Mouse (Mus musculus): ENCODE results near the gene Abcb9. TPM values are rescaled to one million over a fixed set of nuclear protein-coding genes. Genes with fewer than 3 reads are reported as not detected.
A peak's percentile ranks its signal among the peaks of the same experiment; 100 is the strongest.

Gene Abcb9
- polyA plus RNA-seq, 1 experiment from 2014 or later: 0.89 TPM

GRCm38 (mm10) chr5:124021148-124021547 lies 74.5 kb downstream of the Abcb9 start:
- H3K9me3 ChIP-seq: no peaks in the 10 kb centered on the region
- 91% methylated on average over 11 of the region's 11 CpGs for WGBS
- peaks cover 19% of the 10 kb centered on the region for H3K36me3 ChIP-seq
- H3K4me3 ChIP-seq: no peak overlapping the region
- peaks cover 97% of the 10 kb centered on the region for H3K4me1 ChIP-seq
- no peak for DNase-seq (ENCODE audit: low spot score)
- no peaks in the 10 kb centered on the region for H3K27me3 ChIP-seq (ENCODE audit: insufficient read depth, poor library complexity, severe bottlenecking)
- H3K27ac ChIP-seq: no peak overlapping the region

GRCm38 (mm10) chr5:124019348-124020216 lies 76.0 kb downstream of the Abcb9 start:
- no peak for DNase-seq (ENCODE audit: low spot score)
- Histone ChIP-seq H3K27me3 (ENCODE audit: insufficient read depth, poor library complexity, severe bottlenecking) (no peaks in the 10 kb centered on the region), H3K36me3 (peaks cover 15% of the 10 kb centered on the region), H3K27ac (peak overlapping the region; percentile 69), H3K4me3 (0 out of 2 replicates have a peak overlapping the region, but pooled peaks have one; percentile 12), H3K9me3 (no peaks in the 10 kb centered on the region), H3K4me1 (peaks cover 96% of the 10 kb centered on the region)
- 45% methylated on average over 12 of the region's 12 CpGs for WGBS

GRCm38 (mm10) chr5:124018651-124019050 lies 76.9 kb downstream of the Abcb9 start:
- no peaks in the 10 kb centered on the region for H3K27me3 ChIP-seq (ENCODE audit: insufficient read depth, poor library complexity, severe bottlenecking)
- DNase-seq (ENCODE audit: low spot score): no peak
- no peak overlapping the region for H3K4me3 ChIP-seq
- H3K9me3 ChIP-seq: no peaks in the 10 kb centered on the region
- peak overlapping the region; percentile 69 for H3K27ac ChIP-seq
- H3K36me3 ChIP-seq: peaks cover 15% of the 10 kb centered on the region
- H3K4me1 ChIP-seq: peaks cover 96% of the 10 kb centered on the region
- 82% methylated on average over 9 of the region's 9 CpGs for WGBS

- peaks cover 96% of the 10 kb centered on the region for H3K4me1 ChIP-seq
- H3K27ac ChIP-seq: peak overlapping the region; percentile 59
- 59% methylated on average over 9 of the region's 9 CpGs for WGBS
- no peaks in the 10 kb centered on the region for H3K27me3 ChIP-seq (ENCODE audit: insufficient read depth, poor library complexity, severe bottlenecking)
- peaks cover 15% of the 10 kb centered on the region for H3K36me3 ChIP-seq
- 0 out of 2 replicates have a peak overlapping the region, but pooled peaks have one; percentile 5 for H3K4me3 ChIP-seq
- DNase-seq (ENCODE audit: low spot score): no peak
- H3K9me3 ChIP-seq: no peaks in the 10 kb centered on the region
Observed at GRCm38 (mm10) chr5:124017941-124018340, 77.7 kb downstream of the Abcb9 start.

GRCm38 (mm10) chr5:124016291-124016821 lies 79.2 kb downstream of the Abcb9 start:
- DNase-seq (ENCODE audit: low spot score): no peak
- H3K9me3 ChIP-seq: no peaks in the 10 kb centered on the region
- no peaks in the 10 kb centered on the region for H3K27me3 ChIP-seq (ENCODE audit: insufficient read depth, poor library complexity, severe bottlenecking)
- no peak overlapping the region for H3K4me3 ChIP-seq
- peak overlapping the region; percentile 59 for H3K27ac ChIP-seq
- peaks cover 96% of the 10 kb centered on the region for H3K4me1 ChIP-seq
- 78% methylated on average over 7 of the region's 7 CpGs for WGBS
- H3K36me3 ChIP-seq: peaks cover 5% of the 10 kb centered on the region

GRCm38 (mm10) chr5:124015727-124016126 lies 79.9 kb downstream of the Abcb9 start:
- Histone ChIP-seq H3K27me3 (ENCODE audit: insufficient read depth, poor library complexity, severe bottlenecking) (no peaks in the 10 kb centered on the region), H3K27ac (peak overlapping the region; percentile 59), H3K4me3 (no peak overlapping the region), H3K4me1 (peaks cover 98% of the 10 kb centered on the region), H3K36me3 (peaks cover under 1% of the 10 kb centered on the region; the same call in 1 of the 2 replicates), H3K9me3 (no peaks in the 10 kb centered on the region)
- 80% methylated on average over 2 of the region's 2 CpGs for WGBS
- no peak for DNase-seq (ENCODE audit: low spot score)

- peaks cover 99% of the 10 kb centered on the region for H3K4me1 ChIP-seq
- H3K36me3 ChIP-seq: peaks cover 9% of the 10 kb centered on the region
- peak overlapping the region; percentile 84 for H3K27ac ChIP-seq
- H3K4me3 ChIP-seq: peak overlapping the region; percentile 37
- H3K27me3 ChIP-seq (ENCODE audit: insufficient read depth, poor library complexity, severe bottlenecking): no peaks in the 10 kb centered on the region
- 18% methylated on average over 11 of the region's 11 CpGs for WGBS
- no peaks in the 10 kb centered on the region for H3K9me3 ChIP-seq
- no peak for DNase-seq (ENCODE audit: low spot score)
Observed at GRCm38 (mm10) chr5:124014791-124015251, 80.8 kb downstream of the Abcb9 start.

- H3K9me3 ChIP-seq: no peaks in the 10 kb centered on the region
- no peaks in the 10 kb centered on the region for H3K27me3 ChIP-seq (ENCODE audit: insufficient read depth, poor library complexity, severe bottlenecking)
- H3K4me1 ChIP-seq: peaks cover 96% of the 10 kb centered on the region
- peaks cover 14% of the 10 kb centered on the region for H3K36me3 ChIP-seq
- peak overlapping the region; percentile 22; the same call in 1 of the 2 replicates for H3K4me3 ChIP-seq
- 81% methylated on average over 3 of the region's 3 CpGs for WGBS
- H3K27ac ChIP-seq: peak overlapping the region; percentile 84
- DNase-seq (ENCODE audit: low spot score): no peak
Observed at GRCm38 (mm10) chr5:124014180-124014579, 81.4 kb downstream of the Abcb9 start.

GRCm38 (mm10) chr5:124013747-124014146 lies 81.9 kb downstream of the Abcb9 start:
- 65% methylated on average over 16 of the region's 16 CpGs for WGBS
- peaks cover 18% of the 10 kb centered on the region for H3K36me3 ChIP-seq

GRCm38 (mm10) chr5:124012885-124013284 lies 82.7 kb downstream of the Abcb9 start:
- WGBS: 44% methylated on average over 10 of the region's 10 CpGs
- H3K36me3 ChIP-seq: peaks cover 27% of the 10 kb centered on the region
- peak overlapping the region; percentile 71 for H3K27ac ChIP-seq
- H3K4me1 ChIP-seq: peaks cover 83% of the 10 kb centered on the region
- DNase-seq (ENCODE audit: low spot score): no peak
- H3K4me3 ChIP-seq: no peak overlapping the region
- no peaks in the 10 kb centered on the region for H3K27me3 ChIP-seq (ENCODE audit: insufficient read depth, poor library complexity, severe bottlenecking)
- H3K9me3 ChIP-seq: no peaks in the 10 kb centered on the region

More at GRCm38 (mm10) chr5:124013747-124014146, 81.9 kb downstream of the Abcb9 start:
- Histone ChIP-seq H3K9me3 (no peaks in the 10 kb centered on the region), H3K27ac (peak overlapping the region; percentile 84), H3K27me3 (ENCODE audit: insufficient read depth, poor library complexity, severe bottlenecking) (no peaks in the 10 kb centered on the region), H3K4me3 (peak overlapping the region; percentile 22; the same call in 1 of the 2 replicates), H3K4me1 (peaks cover 92% of the 10 kb centered on the region)
- no peak for DNase-seq (ENCODE audit: low spot score)

- Histone ChIP-seq H3K27me3 (ENCODE audit: insufficient read depth, poor library complexity, severe bottlenecking) (no peaks in the 10 kb centered on the region), H3K4me3 (peak overlapping the region; percentile 29), H3K4me1 (peaks cover 74% of the 10 kb centered on the region), H3K27ac (peak overlapping the region; percentile 79), H3K9me3 (no peaks in the 10 kb centered on the region), H3K36me3 (peaks cover 37% of the 10 kb centered on the region)
- 15% methylated on average over 8 of the region's 8 CpGs for whole genome bisulfite sequencing
- no peak for DNase-seq (ENCODE audit: low spot score)
Observed at GRCm38 (mm10) chr5:124011927-124012326, 83.7 kb downstream of the Abcb9 start.
